Mouse (Mus musculus) G1E-ER4 (cell line): Measurements from ENCODE around the gene Sult2b1. TPM values are rescaled to one million over a fixed set of nuclear protein-coding genes. Genes with fewer than 3 reads are reported as not detected.

Source experiments
- GATA1 ChIP-seq: IDR thresholded peaks from one replicate; pipeline ENCODE4 v1.8.0; 2012; ENCODE audit warnings: low read length, inconsistent platforms
- polyA plus RNA-seq: library from polyadenylated mRNA; stranded (reverse); fragments of >175 nt; gene quantifications from 2 replicates; pipeline ENCODE4 v1.2.3, GENCODE M21; 2012

Gene Sult2b1
- polyA plus RNA-seq: not detected in 2 replicates

DNA sequence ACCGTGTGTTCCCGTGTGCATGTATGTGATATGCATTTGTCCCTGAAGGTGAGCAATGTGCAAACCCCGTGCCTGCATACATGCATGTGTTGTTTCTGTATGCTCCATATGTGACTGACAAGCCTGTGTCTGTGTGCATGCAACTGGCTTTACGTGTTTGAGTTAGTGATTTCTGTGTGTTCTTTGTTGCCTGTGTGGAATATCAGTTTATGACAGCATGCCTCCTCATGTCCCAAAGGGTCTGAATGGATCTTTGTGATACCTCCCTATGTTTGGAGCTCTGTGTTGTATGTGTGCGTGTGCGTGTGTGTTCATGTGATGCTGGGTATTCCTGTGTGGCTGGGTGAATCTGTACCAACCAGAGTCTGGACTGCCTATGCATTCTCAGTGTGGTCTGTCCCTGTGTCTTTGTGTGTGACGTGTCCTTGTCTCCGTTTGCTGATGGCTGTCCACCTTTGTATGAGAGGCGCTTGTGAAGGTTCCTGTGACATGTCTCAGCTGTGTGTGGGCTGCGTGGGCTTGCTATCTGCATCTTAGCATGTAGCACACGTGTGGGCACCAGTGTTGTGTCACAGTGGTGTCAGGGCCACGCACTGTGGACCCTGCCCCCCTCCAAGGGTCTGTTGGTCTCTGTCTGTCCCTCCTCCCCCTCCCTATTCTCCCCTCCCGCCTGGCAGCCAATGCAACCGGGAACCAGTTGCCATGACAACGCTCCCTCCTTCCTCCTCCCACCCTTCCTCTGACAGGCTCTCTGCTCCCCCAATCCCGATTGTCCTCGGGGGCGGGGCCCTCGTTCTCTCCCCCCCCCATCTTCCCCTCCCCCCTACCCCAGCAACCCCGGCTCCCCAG, at the start of gene Sult2b1:
TSS of gene Sult2b1 (minus strand) at position 146 of the 849 bp plus-strand sequence.
- TF ChIP-seq GATA1: no peak

DNA sequence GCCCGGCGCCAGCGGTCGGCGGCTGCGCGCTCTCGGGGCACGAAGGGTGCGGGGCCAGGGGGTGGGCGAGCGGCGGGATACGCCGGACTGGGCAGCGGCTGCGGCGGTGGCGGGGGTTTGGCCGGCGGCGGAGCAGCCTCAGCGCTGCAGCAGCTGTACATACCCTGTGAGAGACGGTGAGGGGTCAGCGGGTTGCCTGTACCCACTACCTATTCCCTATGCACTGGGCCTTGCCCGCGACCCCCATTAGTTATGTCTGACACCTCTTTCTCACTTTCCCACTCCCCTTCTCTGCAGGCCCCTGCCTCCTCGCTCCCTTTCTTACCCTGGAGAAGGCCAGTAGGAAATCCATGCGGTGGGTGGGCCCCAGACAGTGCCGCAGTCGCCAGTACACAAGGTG, 49.5 kb upstream of the Sult2b1 start:
- TF ChIP-seq GATA1: no peak

DNA sequence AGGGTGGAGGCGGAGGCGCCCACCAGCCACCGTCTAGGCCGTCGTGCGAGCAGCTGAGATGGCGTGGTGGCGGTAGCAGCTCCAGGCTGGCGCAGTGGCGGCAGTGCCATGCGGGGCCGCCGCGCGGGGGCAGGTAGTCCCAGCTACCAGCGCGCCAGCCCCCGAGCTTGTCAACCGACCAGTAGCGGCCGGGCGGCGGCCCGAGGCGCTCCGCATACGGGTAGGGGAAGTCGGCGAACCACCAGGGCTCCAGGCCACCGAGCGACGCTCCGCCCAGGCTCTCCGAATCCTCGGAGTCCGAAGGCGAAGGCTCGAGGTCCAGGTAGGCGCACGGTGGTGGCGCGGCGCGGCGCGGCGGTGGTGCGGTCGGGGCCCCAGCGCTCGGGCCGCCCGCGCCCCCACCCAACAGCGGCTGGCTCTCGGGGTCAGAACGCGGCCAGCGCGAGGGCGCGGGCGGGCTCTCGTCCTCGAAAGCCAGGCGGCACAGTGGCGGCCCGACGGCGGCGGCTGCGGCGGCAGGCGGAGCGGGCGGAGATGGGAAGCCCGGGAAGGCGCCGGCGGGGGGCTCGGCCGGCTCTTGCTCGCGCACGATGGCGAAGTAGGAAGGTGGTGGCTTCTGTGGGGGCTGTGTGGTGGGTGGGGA, 48.8 kb upstream of the Sult2b1 start:
- TF ChIP-seq GATA1: no peak

DNA sequence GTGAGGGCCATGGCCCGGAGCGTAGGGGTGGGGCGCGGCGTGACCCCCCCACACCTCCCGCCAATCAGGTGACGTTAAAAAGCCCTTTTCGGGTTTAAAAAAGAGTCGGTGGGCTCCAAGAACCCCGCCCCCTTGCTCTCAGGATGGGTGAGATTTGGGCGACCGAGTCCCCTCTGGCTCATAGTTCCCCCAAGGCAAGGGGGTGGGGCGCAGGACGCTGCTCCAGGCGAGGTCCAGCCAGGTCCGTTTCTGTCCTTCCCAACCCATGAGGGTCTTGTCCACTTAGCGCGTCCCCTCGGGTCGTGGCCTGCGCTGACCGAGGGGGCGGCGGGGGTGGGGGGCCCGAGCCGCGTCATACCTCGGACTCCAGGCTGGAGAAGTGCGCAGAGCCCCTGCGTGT, 48.0 kb upstream of the Sult2b1 start:
- no peak for TF ChIP-seq GATA1

DNA sequence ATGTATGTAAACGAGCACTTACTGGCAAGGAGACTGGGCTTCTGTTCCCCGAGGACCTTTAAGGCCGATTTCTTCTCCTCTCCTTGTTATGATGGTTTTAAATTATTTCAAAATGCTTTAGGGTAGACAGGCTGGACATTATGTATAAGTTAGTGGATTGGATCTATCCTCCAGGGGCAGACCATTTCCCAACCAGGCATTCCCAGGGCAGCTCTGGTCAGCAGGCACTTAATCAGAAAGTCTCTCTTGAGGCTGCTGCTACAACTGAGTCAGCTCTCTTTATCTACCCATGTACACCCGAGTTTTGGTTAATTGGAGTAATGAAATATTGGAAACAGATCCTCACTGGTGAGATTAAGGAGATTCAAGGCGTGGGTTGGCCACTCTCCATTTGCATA, 46.7 kb upstream of the Sult2b1 start:
- TF ChIP-seq GATA1: no peak

GRCm38 (mm10) chr7:45830427-45831127, 46.1 kb upstream of the Sult2b1 start, which contains the start of gene Grwd1:
Gene Grwd1, minus strand, starts transcription at chr7:45830944.
- TF ChIP-seq GATA1: no peak

GRCm38 (mm10) chr7:45826631-45827030, 42.2 kb upstream of the Sult2b1 start:
- TF ChIP-seq GATA1: no peak

DNA sequence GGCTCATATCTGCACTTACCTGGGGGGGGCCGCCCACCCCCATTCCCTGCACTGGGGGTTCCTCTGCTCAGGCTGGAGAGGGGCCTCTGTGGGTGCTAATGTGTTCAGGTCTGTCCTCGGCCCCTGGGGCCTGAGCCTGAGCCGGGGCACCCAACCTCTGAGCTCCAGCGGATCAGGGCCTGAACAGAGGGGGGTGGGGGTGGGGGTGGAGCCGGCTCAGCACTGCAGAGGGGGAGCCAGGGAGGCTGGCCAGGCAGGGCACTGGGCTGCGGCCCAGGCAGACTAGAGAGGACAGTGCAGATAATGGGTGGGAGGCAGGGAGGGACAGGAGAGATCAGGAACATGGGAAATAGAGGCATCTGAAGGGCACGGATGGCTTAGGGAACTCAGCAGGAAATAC, 40.1 kb upstream of the Sult2b1 start, which contains the start of gene Kcnj14:
TSS of gene Kcnj14 (minus strand) at position 185 of the 400 bp plus-strand sequence.
- no peak for TF ChIP-seq GATA1

- TF ChIP-seq GATA1: no peak
Measured at GRCm38 (mm10) chr7:45820913-45821312, 36.4 kb upstream of the Sult2b1 start.

GRCm38 (mm10) chr7:45819843-45820242, 35.4 kb upstream of the Sult2b1 start:
- TF ChIP-seq GATA1: no peak

DNA sequence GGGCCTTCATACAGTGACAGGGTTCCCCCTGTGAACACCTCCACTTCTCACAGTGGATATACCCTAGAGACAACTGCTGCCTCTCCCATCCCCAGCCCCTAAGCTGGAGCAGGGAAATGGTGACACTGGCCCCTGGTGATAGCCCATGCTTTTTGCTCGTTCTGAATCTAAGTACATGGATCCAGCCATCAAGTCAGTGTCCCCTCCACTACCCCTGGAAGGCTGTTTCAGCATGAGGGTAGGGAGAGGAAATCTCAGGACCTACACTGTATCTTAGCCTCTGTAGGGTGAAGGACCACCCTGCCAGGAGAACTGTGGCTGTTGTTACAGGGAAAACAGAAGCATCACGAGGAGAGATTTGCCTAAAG, 31.5 kb upstream of the Sult2b1 start:
- TF ChIP-seq GATA1: no peak

DNA sequence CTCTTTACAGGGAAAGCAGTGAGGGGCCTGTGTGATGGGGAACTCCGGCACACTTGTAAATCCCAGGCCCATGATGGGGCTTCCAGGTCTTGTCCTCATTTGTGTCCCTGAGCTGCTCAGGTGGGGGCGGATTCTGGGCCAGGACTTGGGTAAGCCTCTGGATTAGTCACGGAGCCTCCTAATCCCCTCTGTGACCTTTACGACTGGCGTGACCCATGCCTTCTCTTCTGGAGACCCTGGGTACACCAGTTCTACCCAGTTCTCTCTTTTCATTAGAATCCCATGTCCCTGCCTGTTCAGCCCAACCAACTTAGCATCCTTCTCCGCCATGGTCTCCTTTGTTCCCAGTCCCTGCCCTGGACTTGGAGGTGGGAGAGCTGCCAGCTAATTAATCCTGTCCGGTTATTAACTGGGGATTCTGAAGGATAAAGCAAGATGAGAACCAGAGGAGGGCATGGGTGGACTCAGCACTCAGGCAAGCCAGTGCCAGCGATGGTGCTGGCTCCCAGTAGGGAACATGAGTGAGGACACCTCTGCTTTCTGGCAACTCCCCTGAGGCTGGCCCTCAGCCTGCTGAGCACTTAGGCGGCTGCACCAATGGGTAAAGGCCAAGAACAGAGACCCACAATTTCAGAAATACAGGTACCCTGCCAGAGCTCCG, 31.0 kb upstream of the Sult2b1 start:
- TF ChIP-seq GATA1: no peak

GRCm38 (mm10) chr7:45814841-45815240, 30.4 kb upstream of the Sult2b1 start:
- no peak for TF ChIP-seq GATA1

- no peak for TF ChIP-seq GATA1
Measured at GRCm38 (mm10) chr7:45813787-45814779, 29.6 kb upstream of the Sult2b1 start, which contains the start of gene Cyth2. Gene Cyth2, minus strand, starts transcription at chr7:45814581.
